Comparison of ENCODE assay signal across 9 mouse cellular contexts in the genomic region with DNA sequence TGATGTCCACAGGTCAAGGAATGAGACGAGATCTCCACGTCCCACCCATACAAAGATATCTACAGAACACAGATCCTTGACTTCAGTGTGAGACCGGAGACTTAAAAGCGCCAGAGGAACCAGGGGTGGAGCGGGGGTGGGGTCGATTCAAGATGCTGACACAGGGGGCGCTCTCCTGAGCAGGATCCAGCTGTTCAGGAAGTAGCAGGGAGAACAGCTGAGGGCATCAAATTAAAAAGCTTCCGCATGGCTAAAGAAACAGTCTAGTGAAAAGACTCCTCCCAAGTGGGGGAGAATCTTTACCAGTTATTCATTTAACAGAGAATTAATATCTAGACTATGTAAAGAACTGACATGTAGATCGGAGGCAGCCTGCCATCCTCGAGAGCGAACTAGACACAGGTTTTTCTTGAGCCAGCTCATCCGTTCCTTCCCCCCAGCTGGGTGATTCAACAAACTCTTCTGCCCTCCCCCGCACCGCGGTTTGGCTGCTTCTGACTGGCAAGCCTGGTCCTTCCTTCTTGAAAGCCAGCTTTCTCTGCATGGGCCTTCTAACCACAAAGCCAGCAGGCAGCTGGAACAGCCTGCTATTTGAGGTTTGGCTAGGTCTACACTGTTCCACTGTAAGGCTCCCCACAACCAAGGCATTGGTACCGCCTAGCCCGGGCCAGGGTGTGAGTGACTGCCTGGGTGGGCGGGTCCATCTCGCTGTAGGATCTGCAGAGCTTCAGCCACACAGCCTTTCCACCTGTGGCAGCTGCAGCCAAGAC.
DNase-seq lines count a peak whose midpoint lies in the region; ATAC-seq lines count a peak whose summit lies in the region.
"Had no signal": no experiment of that assay in that cellular context is flagged by ENCODE, and none has a peak within 500 bp of the region (broad histone marks: within the 10 kb centered on the region; RNA-seq: fewer than 3 reads in every experiment).

No protein-coding gene starts in this region.

- H3K36me3 ChIP-seq in hindbrain, embryonic 11.5 days (ENCODE audit: control insufficient read depth, insufficient read depth, low read length): no peaks in the 10 kb centered on the region
- H3K36me3 ChIP-seq: hindbrain, embryonic 15.5 days had no signal

- no peaks in the 10 kb centered on the region for H3K9me3 ChIP-seq in hindbrain, embryonic 11.5 days (ENCODE audit: control insufficient read depth, low read length)
- H3K9me3 ChIP-seq: hindbrain, embryonic 15.5 days had no signal

- H3K4me2 ChIP-seq in hindbrain, embryonic 11.5 days (replicated peaks; ENCODE audit: low read depth, low read length): no peak overlapping the region
- H3K4me2 ChIP-seq: hindbrain, embryonic 15.5 days had no signal

- ATAC-seq in megakaryocyte-erythroid progenitor cell, adult 5-6 weeks (replicated peaks; ENCODE audit: low FRiP score, low TSS enrichment, poor library complexity, severe bottlenecking): peak; percentile 78
- no peak for ATAC-seq in hindbrain, embryonic 11.5 days (ENCODE audit: low FRiP score)

- DNase-seq in 3T3-L1 (ENCODE audit: low read depth, low spot score): peak; percentile 99
- DNase-seq in CD8-positive naive resting alpha-beta T cell, adult 2 months (ENCODE audit: low read depth in 2 of 2, low spot score in 2 of 2): peak; percentile 58 to 72
- DNase-seq in cerebellum, adult 9-11 months: peak; percentile 34
- DNase-seq in heart, adult 8-10 months (ENCODE audit: low spot score): peak; percentile 61
- DNase-seq in left cerebral cortex, postnatal 10 days (ENCODE audit: extremely low spot score in 1 of 2, low spot score in 2 of 2): peak; percentile 79 to 83
- peak; percentile 88 for DNase-seq in telencephalon, adult 2 months (ENCODE audit: low read depth, low spot score)
- no peak for DNase-seq in hindbrain, embryonic 11.5 days (ENCODE audit: low spot score)

- H3K4me3 ChIP-seq in hindbrain, embryonic 11.5 days (ENCODE audit: low read depth, low read length): no peak overlapping the region
- H3K4me3 ChIP-seq: hindbrain, embryonic 15.5 days had no signal

- intact Hi-C loops in left cerebral cortex, postnatal 10 days (cut with DNase I): no loop called here

- no peaks in the 10 kb centered on the region for H3K4me1 ChIP-seq in hindbrain, embryonic 11.5 days (replicated peaks; ENCODE audit: control insufficient read depth, insufficient read depth, low read length)
- H3K4me1 ChIP-seq: hindbrain, embryonic 15.5 days had no signal

- 68% methylated on average over 19 of the region's 19 CpGs for WGBS in hindbrain, embryonic 11.5 days

- H3K9ac ChIP-seq in hindbrain, embryonic 11.5 days (ENCODE audit: low read depth, low read length): no peak overlapping the region
- H3K9ac ChIP-seq: hindbrain, embryonic 15.5 days had no signal

- H3K27ac ChIP-seq in hindbrain, embryonic 11.5 days (ENCODE audit: low read depth, low read length): no peak overlapping the region
- H3K27ac ChIP-seq: hindbrain, embryonic 15.5 days had no signal

- H3K27me3 ChIP-seq in hindbrain, embryonic 11.5 days (ENCODE audit: control insufficient read depth, insufficient read depth, low read length): no peaks in the 10 kb centered on the region
- H3K27me3 ChIP-seq: hindbrain, embryonic 15.5 days had no signal
